Mouse (Mus musculus): Measurements from ENCODE around the gene Zfp248. TPM values are rescaled to one million over a fixed set of nuclear protein-coding genes. Genes with fewer than 3 reads are reported as not detected.

Gene Zfp248
- total and polyA plus RNA-seq, 3 experiments, result 2.8 to 3.0 TPM; not detected in 1

DNA sequence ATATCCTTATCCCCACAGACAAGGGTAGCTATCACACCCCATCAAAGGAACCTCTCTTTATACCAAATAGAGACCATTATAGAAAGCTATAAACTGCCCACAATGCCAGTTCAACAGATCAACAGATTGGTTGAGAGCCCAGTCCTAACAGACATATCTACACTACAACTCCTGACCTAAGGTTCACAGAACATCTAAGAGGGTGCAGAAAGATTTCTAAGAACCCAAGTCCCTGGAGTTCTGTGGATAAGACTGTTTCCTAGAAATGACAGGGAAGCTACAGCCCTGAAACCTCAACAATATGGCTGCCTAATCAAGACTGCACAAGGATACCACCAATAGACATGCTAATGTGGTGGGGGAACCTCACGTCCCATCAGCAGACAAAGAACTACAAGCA, 44.9 kb downstream of the Zfp248 start:
- Histone ChIP-seq H3K27me3 (ENCODE audit: control insufficient read depth in 1 of 2, insufficient read depth in 2 of 2, low read length in 2 of 2) (no peaks in the 10 kb centered on the region), H3K27ac (ENCODE audit: control insufficient read depth, low read depth, low read length) (no peak overlapping the region), H3K9ac (ENCODE audit: control insufficient read depth, low read depth, low read length, poor library complexity, severe bottlenecking) (no peak overlapping the region), H3K79me2 (ENCODE audit: control insufficient read depth, insufficient read depth, low read length, poor library complexity) (no peaks in the 10 kb centered on the region), H3K4me3 (ENCODE audit: control insufficient read depth in 1 of 2, insufficient read depth in 1 of 2, low read depth in 2 of 2, low read length in 2 of 2) (no peak overlapping the region), H3K36me3 (ENCODE audit: control insufficient read depth in 1 of 2, insufficient read depth in 2 of 2, low read length in 2 of 2) (peaks cover 0 to 47% of the 10 kb centered on the region in 2 experiments; a peak in 2 of 4 replicates), H3K4me1 (ENCODE audit: control insufficient read depth in 1 of 2, insufficient read depth in 2 of 2, low read length in 2 of 2) (no peaks in the 10 kb centered on the region), H3K9me3 (replicated peaks; ENCODE audit: insufficient read depth, low read length) (no peaks in the 10 kb centered on the region)
- DNase-seq (ENCODE audit: low read depth, low spot score), result no peak
- no peak for TF ChIP-seq SMC3 (IDR thresholded peaks at IDR 0.05; ENCODE audit: low read depth, low read length)
- no peak for TF ChIP-seq NRF1 (IDR thresholded peaks at IDR 0.05; ENCODE audit: insufficient read depth, low read depth, low read length, poor library complexity, severe bottlenecking)
- TF ChIP-seq GABPA (IDR thresholded peaks at IDR 0.05; ENCODE audit: low read depth, low read length), result no peak
- no peak for TF ChIP-seq BHLHE40 (IDR thresholded peaks at IDR 0.05; ENCODE audit: borderline replicate concordance, low read depth, low read length)
- no peak for TF ChIP-seq MYB (IDR thresholded peaks at IDR 0.05; ENCODE audit: low read depth, low read length)
- no peak for TF ChIP-seq RAD21 (IDR thresholded peaks at IDR 0.05; ENCODE audit: low read depth, low read length)
- no peak for TF ChIP-seq JUND (IDR thresholded peaks at IDR 0.05; ENCODE audit: low read depth, low read length)
- no peak for TF ChIP-seq SIN3A (IDR thresholded peaks at IDR 0.05; ENCODE audit: low read length)
- no peak for TF ChIP-seq MAFK (IDR thresholded peaks at IDR 0.05; ENCODE audit: borderline replicate concordance, low read depth, low read length)
- TF ChIP-seq POLR2A (IDR thresholded peaks at IDR 0.05; ENCODE audit: control insufficient read depth in 1 of 2, insufficient read depth in 1 of 2, low read depth in 1 of 2, low read length in 2 of 2, poor library complexity in 1 of 2), result no peak
- no peak for TF ChIP-seq USF2 (IDR thresholded peaks at IDR 0.05; ENCODE audit: borderline replicate concordance in 1 of 2, insufficient read depth in 1 of 2, low read depth in 1 of 2, low read length in 2 of 2)
- TF ChIP-seq CHD2 (IDR thresholded peaks at IDR 0.05; ENCODE audit: low read length), result no peak
- no peak for TF ChIP-seq RCOR1 (IDR thresholded peaks at IDR 0.05; ENCODE audit: low read depth, low read length)
- no peak for TF ChIP-seq GATA1 (IDR thresholded peaks at IDR 0.05; ENCODE audit: low read depth, low read length)
- TF ChIP-seq TAL1 (IDR thresholded peaks at IDR 0.05; ENCODE audit: low read length), result no peak

DNA sequence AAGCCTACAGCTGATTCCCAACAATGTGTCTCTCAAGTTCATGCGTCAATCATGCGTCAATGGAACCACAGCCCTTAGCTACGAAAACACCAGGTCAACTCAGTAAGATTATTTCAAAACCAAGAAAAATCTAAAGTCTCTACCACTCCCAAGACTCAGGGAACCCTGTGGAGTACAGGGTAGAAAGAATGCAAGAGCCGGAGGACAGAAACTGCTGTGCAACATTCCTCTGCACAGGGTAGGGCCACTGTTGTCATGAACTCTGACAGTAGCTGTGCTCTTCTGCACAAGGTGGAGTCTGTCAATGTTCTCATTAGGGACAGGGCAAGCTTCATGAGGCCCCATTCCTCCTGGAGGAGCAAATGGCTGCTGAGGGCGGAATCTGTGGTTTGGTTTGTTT, 46.8 kb downstream of the Zfp248 start:
- Histone ChIP-seq H3K27me3 (ENCODE audit: control insufficient read depth in 1 of 2, insufficient read depth in 2 of 2, low read length in 2 of 2) (no peaks in the 10 kb centered on the region), H3K36me3 (ENCODE audit: control insufficient read depth in 1 of 2, insufficient read depth in 2 of 2, low read length in 2 of 2) (peaks cover 0 to 39% of the 10 kb centered on the region in 2 experiments; a peak in 2 of 4 replicates), H3K4me3 (ENCODE audit: control insufficient read depth in 1 of 2, insufficient read depth in 1 of 2, low read depth in 2 of 2, low read length in 2 of 2) (no peak overlapping the region), H3K9me3 (replicated peaks; ENCODE audit: insufficient read depth, low read length) (no peaks in the 10 kb centered on the region), H3K27ac (ENCODE audit: control insufficient read depth, low read depth, low read length) (no peak overlapping the region), H3K9ac (ENCODE audit: control insufficient read depth, low read depth, low read length, poor library complexity, severe bottlenecking) (no peak overlapping the region), H3K4me1 (ENCODE audit: control insufficient read depth in 1 of 2, insufficient read depth in 2 of 2, low read length in 2 of 2) (no peaks in the 10 kb centered on the region), H3K79me2 (ENCODE audit: control insufficient read depth, insufficient read depth, low read length, poor library complexity) (no peaks in the 10 kb centered on the region)
- no peak for DNase-seq (ENCODE audit: low read depth, low spot score)
- TF ChIP-seq CTCF (IDR thresholded peaks at IDR 0.05 in 2 of 3, conservative IDR thresholded peaks at IDR 0.05 in 1 of 3; ENCODE audit: control insufficient read depth in 1 of 3, insufficient read depth in 1 of 3, low read depth in 2 of 3, low read length in 3 of 3, poor library complexity in 1 of 3, severe bottlenecking in 1 of 3) (no peak), MAX (IDR thresholded peaks at IDR 0.05; ENCODE audit: low read length) (no peak), POLR2AphosphoS5 (IDR thresholded peaks at IDR 0.05; ENCODE audit: borderline replicate concordance, low read depth, low read length) (no peak), SMC3 (IDR thresholded peaks at IDR 0.05; ENCODE audit: low read depth, low read length) (no peak), NRF1 (IDR thresholded peaks at IDR 0.05; ENCODE audit: insufficient read depth, low read depth, low read length, poor library complexity, severe bottlenecking) (no peak), GABPA (IDR thresholded peaks at IDR 0.05; ENCODE audit: low read depth, low read length) (no peak), TCF12 (IDR thresholded peaks at IDR 0.05; ENCODE audit: low read depth, low read length) (no peak), KAT2A (conservative IDR thresholded peaks at IDR 0.05; ENCODE audit: low read depth, low read length) (no peak), MAZ (IDR thresholded peaks at IDR 0.05; ENCODE audit: low read depth, low read length) (no peak), CHD1 (IDR thresholded peaks at IDR 0.05; ENCODE audit: low read depth, low read length) (no peak), BHLHE40 (IDR thresholded peaks at IDR 0.05; ENCODE audit: borderline replicate concordance, low read depth, low read length) (no peak), ETS1 (IDR thresholded peaks at IDR 0.05; ENCODE audit: low read depth, low read length) (no peak), EP300 (IDR thresholded peaks at IDR 0.05; ENCODE audit: low read depth in 1 of 2, low read length in 2 of 2) (no peak), MEF2A (IDR thresholded peaks at IDR 0.05; ENCODE audit: extremely low read depth, insufficient replicate concordance, low read depth, low read length, poor library complexity, severe bottlenecking) (no peak), MYB (IDR thresholded peaks at IDR 0.05; ENCODE audit: low read depth, low read length) (no peak), MXI1 (IDR thresholded peaks at IDR 0.05; ENCODE audit: low read depth, low read length) (no peak)
